Mouse (Mus musculus) spleen, adult 2 months (tissue): ENCODE results near the gene Cep152. TPM values are rescaled to one million over a fixed set of nuclear protein-coding genes. Genes with fewer than 3 reads are reported as not detected.

Source experiments
- DNase-seq, 2 experiments: peaks; one replicate each; pipeline versions ENCODE4 v3.0.0 to v3.0.0-alpha.2; 2012 to 2021; ENCODE audit warnings: low spot score in 2 of 2, low read depth in 1 of 2
- H3K27ac ChIP-seq: fragments of 200-500 bp; 2 replicates; pipeline ENCODE4 v1.5.1; 2012; ENCODE audit warnings: low read length, inconsistent platforms; ENCODE audit not compliant: insufficient read depth
- H3K27me3 ChIP-seq: fragments of 200-500 bp; 2 replicates; pipeline ENCODE4 v1.6.1; 2012; ENCODE audit warnings: mild to moderate bottlenecking, moderate library complexity, low read length, inconsistent platforms; ENCODE audit not compliant: control insufficient read depth, insufficient read depth
- H3K36me3 ChIP-seq: fragments of 200-500 bp; 2 replicates; pipeline ENCODE4 v1.6.1; 2012; ENCODE audit warnings: mild to moderate bottlenecking, low read length, inconsistent platforms; ENCODE audit not compliant: control insufficient read depth, insufficient read depth
- H3K4me1 ChIP-seq: fragments of 200-500 bp; 2 replicates; pipeline ENCODE4 v1.6.1; 2011; ENCODE audit warnings: inconsistent platforms; ENCODE audit not compliant: control insufficient read depth, insufficient read depth, insufficient read length
- H3K4me3 ChIP-seq: fragments of 200-500 bp; 2 replicates; pipeline ENCODE4 v1.5.1; 2011; ENCODE audit warnings: mild to moderate bottlenecking, inconsistent platforms; ENCODE audit not compliant: insufficient read depth, insufficient read length; ENCODE audit errors: extremely low read depth
- CTCF ChIP-seq: fragments of 200-500 bp; IDR thresholded peaks from 2 replicates; pipeline ENCODE4 v1.5.1; 2011; ENCODE audit warnings: mild to moderate bottlenecking, inconsistent platforms; ENCODE audit not compliant: insufficient read depth, insufficient read length, insufficient replicate concordance; ENCODE audit errors: extremely low read depth
- POLR2A ChIP-seq: fragments of 200-500 bp; IDR thresholded peaks from 2 replicates; pipeline ENCODE4 v1.6.1; 2011; ENCODE audit warnings: low read depth, low read length, inconsistent platforms
- WGBS: fragments of 180-500 bp; shearing (Covaris S2); methylation state at CpG from one replicate; pipeline ENCODE4 v1.1.7; 2018; 5-methylcytosine and 5-hydroxymethylcytosine counted together
- polyA plus RNA-seq: library from polyadenylated mRNA; depleted of rRNA; stranded (reverse); fragments of >200 nt; gene quantifications from 2 replicates; pipeline ENCODE4 v1.2.3, GENCODE M21; 2012; rRNA removed

Gene Cep152
- polyA plus RNA-seq, 1 experiment: 1.8 TPM

- WGBS: 71% methylated on average over 12 of the region's 12 CpGs
- Histone ChIP-seq H3K4me1 (no peaks in the 10 kb centered on the region), H3K27me3 (no peaks in the 10 kb centered on the region), H3K4me3 (no peak overlapping the region), H3K27ac (no peak overlapping the region), H3K36me3 (no peaks in the 10 kb centered on the region)
- TF ChIP-seq POLR2A: no peak
- no peak for TF ChIP-seq CTCF
- DNase-seq: no peak
Measured at GRCm38 (mm10) chr2:125515291-125516057, 109.4 kb downstream of the Cep152 start.

DNA sequence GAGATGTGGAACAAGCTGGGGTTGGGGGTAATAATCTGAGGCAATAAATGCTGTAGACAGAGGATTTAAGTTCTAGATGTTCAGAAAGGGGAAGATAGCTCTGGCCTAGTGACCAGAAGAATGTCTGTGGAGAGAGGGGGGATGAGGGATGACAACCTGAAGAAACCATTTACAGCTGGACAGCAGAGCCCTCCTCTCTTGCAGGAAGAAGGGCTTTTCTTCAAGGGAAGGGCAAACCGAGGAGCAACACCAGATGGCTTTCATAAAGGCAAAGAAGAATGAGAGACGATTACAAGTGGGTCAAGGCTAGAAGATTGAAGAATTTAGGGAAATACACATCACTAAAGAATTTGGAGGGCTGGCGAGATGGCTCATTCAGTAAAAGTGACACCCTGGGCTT is 110.5 kb downstream of the Cep152 start:
- 87% methylated on average over 3 of the region's 3 CpGs for WGBS
- TF ChIP-seq POLR2A (no peak), CTCF (no peak)
- no peak for DNase-seq
- Histone ChIP-seq H3K4me3 (no peak overlapping the region), H3K4me1 (no peaks in the 10 kb centered on the region), H3K27ac (no peak overlapping the region), H3K27me3 (no peaks in the 10 kb centered on the region), H3K36me3 (no peaks in the 10 kb centered on the region)

Other genes starting within 250 kb of the Cep152 start
- gene Gm9913, start 120.0 kb downstream of the Cep152 start, polyA plus RNA-seq: 0.04 and 0.08 TPM in 2 replicates
- 3.1 and 3.5 TPM in 2 replicates for gene Fbn1, start 117.1 kb downstream of the Cep152 start, polyA plus RNA-seq
- gene Eid1, start 48.0 kb upstream of the Cep152 start, polyA plus RNA-seq: 12.7 and 15.3 TPM in 2 replicates
- gene Shc4, start 99.0 kb upstream of the Cep152 start, polyA plus RNA-seq: 0.12 and 0.23 TPM in 2 replicates
- gene Secisbp2l, start 157.8 kb upstream of the Cep152 start, polyA plus RNA-seq: 7.7 and 8.5 TPM in 2 replicates
- 6.7 and 8.2 TPM in 2 replicates for gene Galk2, start 234.0 kb upstream of the Cep152 start, polyA plus RNA-seq
- gene Cops2, start 234.0 kb upstream of the Cep152 start, polyA plus RNA-seq: 2.0 and 2.1 TPM in 2 replicates